Mouse (Mus musculus): Measurements from ENCODE around the gene Srms. TPM values are rescaled to one million over a fixed set of nuclear protein-coding genes. Genes with fewer than 3 reads are reported as not detected.
A peak's percentile ranks its signal among the peaks of the same experiment; 100 is the strongest.

Srms gene
- polyA plus RNA-seq, 1 experiment: 0.50 TPM

DNA sequence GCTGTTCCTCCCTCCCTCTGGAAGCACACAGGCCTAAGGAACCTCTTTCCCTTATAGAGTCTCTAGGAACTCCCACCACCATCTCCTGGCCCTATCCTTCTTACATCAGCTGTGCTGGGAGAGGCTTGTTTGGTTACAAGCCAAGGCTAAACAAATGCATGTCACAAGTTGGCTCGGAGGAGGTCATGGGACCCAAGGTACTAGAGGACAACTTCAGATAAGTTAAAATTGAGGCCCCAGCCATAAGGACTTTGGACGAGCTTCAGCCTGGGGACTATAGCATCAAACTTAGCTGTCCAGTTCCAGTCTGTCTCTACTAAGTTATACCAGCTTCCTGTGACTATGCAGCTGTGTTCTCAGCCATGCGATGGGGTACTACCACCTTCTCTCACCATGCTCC, 14.1 kb upstream of the Srms start:
- H3K4me1 ChIP-seq (ENCODE audit: control insufficient read depth, insufficient read depth, low read length): no peaks in the 10 kb centered on the region
- H3K4me3 ChIP-seq (ENCODE audit: insufficient read depth, low read length): no peak overlapping the region
- no peak for TF ChIP-seq POLR2A (IDR thresholded peaks at IDR 0.05; ENCODE audit: extremely low read depth, insufficient read depth, low read length)
- no peak for TF ChIP-seq CTCF (IDR thresholded peaks at IDR 0.05; ENCODE audit: extremely low read depth, insufficient read depth, low read length)
- no peak overlapping the region for H3K27ac ChIP-seq (ENCODE audit: insufficient read depth, low read length)

DNA sequence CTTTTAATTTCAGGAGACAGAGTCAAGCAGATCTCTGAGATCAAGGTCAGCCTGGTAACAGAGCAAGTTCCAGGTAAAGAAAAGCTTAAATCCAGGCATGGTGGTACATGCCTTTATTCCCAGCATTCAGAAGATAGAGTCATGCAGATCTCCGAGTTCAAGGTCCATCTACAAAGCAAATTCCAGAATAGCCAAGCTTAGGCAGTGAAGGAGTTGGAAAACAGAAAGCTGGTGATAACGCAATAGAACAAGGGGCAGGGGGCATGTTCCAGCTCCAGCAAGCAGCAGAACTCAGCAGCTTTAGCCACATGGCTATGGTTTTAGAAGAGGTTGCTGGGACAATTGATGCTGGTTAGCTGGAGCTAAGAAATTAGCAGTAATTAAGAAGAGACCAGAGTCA, 12.0 kb upstream of the Srms start:
- no peak overlapping the region for H3K27ac ChIP-seq (ENCODE audit: insufficient read depth, low read length)
- H3K4me1 ChIP-seq (ENCODE audit: control insufficient read depth, insufficient read depth, low read length): no peaks in the 10 kb centered on the region
- no peak overlapping the region for H3K4me3 ChIP-seq (ENCODE audit: insufficient read depth, low read length)
- TF ChIP-seq POLR2A (IDR thresholded peaks at IDR 0.05; ENCODE audit: extremely low read depth, insufficient read depth, low read length): no peak
- TF ChIP-seq CTCF (IDR thresholded peaks at IDR 0.05; ENCODE audit: extremely low read depth, insufficient read depth, low read length): no peak

DNA sequence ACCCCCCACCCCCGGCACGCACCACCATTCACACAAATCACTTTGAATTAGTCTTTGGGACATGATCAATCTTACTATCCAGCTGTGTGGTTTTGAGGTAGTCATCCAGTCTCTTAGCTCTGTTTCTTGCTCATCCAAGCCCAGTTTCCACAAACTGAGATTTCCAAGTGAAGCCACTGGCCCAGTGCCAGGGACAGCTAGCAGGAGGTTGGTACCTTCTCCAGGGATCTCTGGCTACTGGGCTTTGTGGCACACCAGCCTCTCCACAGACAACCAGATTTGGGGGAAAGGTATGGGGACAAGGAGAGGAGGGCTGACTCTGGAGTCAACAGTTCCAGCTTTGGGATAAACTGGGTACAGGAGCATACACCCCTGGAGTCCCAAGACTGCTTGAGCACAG, 7.4 kb upstream of the Srms start:
- no peaks in the 10 kb centered on the region for H3K4me1 ChIP-seq (ENCODE audit: control insufficient read depth, insufficient read depth, low read length)
- no peak overlapping the region; the same call in 1 of the 2 replicates for H3K4me3 ChIP-seq (ENCODE audit: insufficient read depth, low read length)
- TF ChIP-seq POLR2A (IDR thresholded peaks at IDR 0.05; ENCODE audit: extremely low read depth, insufficient read depth, low read length) (no peak), CTCF (IDR thresholded peaks at IDR 0.05; ENCODE audit: extremely low read depth, insufficient read depth, low read length) (no peak)
- no peak overlapping the region for H3K27ac ChIP-seq (ENCODE audit: insufficient read depth, low read length)

DNA sequence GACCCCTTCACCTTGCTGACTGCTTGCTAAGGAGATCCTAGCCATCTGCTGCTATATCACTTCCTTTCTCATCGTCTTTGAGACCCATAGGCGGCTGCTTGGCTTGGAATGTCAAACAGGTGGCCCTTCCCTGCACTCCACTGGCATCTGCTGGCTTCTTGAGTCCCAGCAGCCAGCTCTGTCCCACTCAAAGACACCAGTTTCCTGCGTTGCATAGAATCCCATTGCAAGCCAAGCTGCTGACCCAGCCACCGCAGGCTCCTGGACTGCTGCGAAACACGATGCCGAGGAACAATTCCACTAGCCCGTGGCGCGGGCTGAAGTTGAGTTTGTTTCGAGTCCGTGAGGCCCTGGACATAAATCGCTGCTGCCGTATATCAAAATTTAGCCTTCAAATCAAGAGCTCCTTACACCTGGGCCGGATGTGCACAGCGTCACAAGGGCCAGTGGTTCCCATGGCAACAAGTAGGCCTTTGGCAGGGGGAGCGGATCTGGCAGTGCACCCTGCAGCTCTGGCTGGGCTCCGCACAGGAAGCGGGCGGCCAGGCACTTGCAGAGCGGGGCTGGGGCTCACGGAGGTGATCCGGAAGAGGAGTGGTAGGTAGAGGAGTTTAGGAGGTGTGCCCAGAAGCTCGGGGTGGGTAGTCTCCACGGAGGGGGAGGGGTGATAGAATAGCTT, 6.7 kb upstream of the Srms start, which contains the start of gene Fndc11:
Gene Fndc11 (plus strand): TSS at position 476 of the 679 bp plus-strand sequence.
- TF ChIP-seq CTCF (IDR thresholded peaks at IDR 0.05; ENCODE audit: extremely low read depth, insufficient read depth, low read length) (no peak), POLR2A (IDR thresholded peaks at IDR 0.05; ENCODE audit: extremely low read depth, insufficient read depth, low read length) (no peak)
- Histone ChIP-seq H3K4me3 (ENCODE audit: insufficient read depth, low read length) (peak within 1 kb of the TSS; percentile 8; the same call in 1 of the 2 replicates), H3K4me1 (ENCODE audit: control insufficient read depth, insufficient read depth, low read length) (no peaks in the 10 kb centered on the region), H3K27ac (ENCODE audit: insufficient read depth, low read length) (peak within 1 kb of the TSS; percentile 15; the same call in 1 of the 2 replicates)

DNA sequence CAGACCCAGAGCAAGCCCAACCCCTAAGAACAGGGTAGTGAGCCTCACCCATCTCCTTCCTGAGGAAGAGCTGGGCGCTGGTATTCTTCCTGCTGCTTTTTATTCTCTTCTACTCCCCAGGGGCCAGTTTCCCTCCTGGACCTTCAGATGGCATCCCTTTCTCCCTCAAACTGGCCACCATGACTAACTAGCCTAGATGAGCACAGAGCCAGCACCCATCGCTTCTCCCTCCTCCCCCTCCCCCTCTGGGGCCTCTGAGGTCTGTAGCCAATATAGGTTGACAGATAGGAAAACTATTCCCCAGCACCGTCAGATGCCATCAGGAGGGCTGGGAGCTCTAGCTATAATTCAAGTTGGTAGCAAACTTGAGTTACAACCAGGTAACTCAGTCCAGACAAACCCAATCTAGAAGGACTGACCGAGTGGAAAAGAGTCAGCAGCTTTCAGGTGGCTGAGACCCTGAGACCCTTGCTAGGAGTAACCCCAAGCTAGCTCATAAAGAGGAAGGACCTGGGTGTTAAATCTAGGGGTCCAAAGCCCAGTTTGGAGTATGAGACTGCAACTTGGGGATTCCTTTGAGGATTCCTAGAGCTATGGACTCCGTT, 6.0 kb upstream of the Srms start:
- no peak overlapping the region for H3K4me3 ChIP-seq (ENCODE audit: insufficient read depth, low read length)
- H3K4me1 ChIP-seq (ENCODE audit: control insufficient read depth, insufficient read depth, low read length): no peaks in the 10 kb centered on the region
- TF ChIP-seq CTCF (IDR thresholded peaks at IDR 0.05; ENCODE audit: extremely low read depth, insufficient read depth, low read length): no peak
- TF ChIP-seq POLR2A (IDR thresholded peaks at IDR 0.05; ENCODE audit: extremely low read depth, insufficient read depth, low read length): no peak
- peak overlapping the region; percentile 15; the same call in 1 of the 2 replicates for H3K27ac ChIP-seq (ENCODE audit: insufficient read depth, low read length)

DNA sequence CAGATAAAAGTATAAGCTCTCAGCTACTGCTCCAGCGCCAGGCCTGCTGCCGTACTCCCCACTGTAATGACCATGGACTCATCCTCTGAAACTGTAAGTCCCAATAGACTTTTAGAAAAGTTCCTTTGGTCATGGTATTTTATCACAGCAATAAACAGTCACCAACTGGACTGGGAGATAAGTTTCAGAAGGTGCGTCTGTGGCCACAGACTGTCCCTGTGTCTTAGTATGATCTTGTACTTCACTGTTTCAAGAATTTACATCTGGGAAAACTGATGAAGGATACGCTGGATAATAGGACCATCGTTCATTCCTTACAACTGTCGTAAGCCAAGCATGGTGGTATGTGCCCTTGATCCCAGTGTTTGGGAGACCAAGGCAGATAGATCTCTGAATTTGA, 3.1 kb upstream of the Srms start:
- no peak overlapping the region for H3K4me3 ChIP-seq (ENCODE audit: insufficient read depth, low read length)
- H3K27ac ChIP-seq (ENCODE audit: insufficient read depth, low read length): no peak overlapping the region
- H3K4me1 ChIP-seq (ENCODE audit: control insufficient read depth, insufficient read depth, low read length): no peaks in the 10 kb centered on the region
- TF ChIP-seq CTCF (IDR thresholded peaks at IDR 0.05; ENCODE audit: extremely low read depth, insufficient read depth, low read length) (no peak), POLR2A (IDR thresholded peaks at IDR 0.05; ENCODE audit: extremely low read depth, insufficient read depth, low read length) (no peak)

DNA sequence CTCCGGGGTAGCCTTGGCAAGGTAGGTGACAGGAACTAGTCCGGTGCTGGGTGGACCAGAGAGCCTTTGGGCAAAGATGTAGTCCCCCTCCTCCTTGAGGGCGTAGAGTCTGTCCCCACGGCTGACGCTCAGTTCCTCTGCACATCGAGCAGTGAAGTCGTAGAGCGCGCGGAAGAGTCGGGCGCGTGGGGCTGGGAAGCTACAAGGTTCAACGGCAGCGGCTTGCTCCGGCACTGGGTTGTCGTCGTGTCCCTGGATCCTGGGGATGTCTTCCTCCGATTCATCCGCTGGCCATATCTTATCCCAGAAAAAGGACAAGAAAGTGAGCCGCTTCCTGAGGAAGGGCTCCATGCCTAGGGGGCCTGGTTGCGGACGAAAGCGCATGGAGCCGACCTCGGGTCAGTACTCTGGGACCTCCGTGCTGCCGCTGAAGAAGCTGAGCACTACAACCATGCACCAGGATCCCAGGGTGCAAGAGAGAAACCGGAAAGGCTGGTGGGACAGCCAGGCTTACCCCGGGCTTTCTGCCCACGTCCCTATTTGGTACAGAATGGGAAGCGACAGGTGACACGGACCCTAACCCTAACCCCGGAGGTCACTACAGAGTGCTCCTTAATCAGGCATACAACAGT, 480 bp downstream of the Srms start:
- Histone ChIP-seq H3K4me1 (ENCODE audit: control insufficient read depth, insufficient read depth, low read length) (no peaks in the 10 kb centered on the region), H3K27ac (ENCODE audit: insufficient read depth, low read length) (no peak overlapping the region), H3K4me3 (ENCODE audit: insufficient read depth, low read length) (peak overlapping the region; percentile 22)
- no peak for TF ChIP-seq POLR2A (IDR thresholded peaks at IDR 0.05; ENCODE audit: extremely low read depth, insufficient read depth, low read length)
- no peak for TF ChIP-seq CTCF (IDR thresholded peaks at IDR 0.05; ENCODE audit: extremely low read depth, insufficient read depth, low read length)

DNA sequence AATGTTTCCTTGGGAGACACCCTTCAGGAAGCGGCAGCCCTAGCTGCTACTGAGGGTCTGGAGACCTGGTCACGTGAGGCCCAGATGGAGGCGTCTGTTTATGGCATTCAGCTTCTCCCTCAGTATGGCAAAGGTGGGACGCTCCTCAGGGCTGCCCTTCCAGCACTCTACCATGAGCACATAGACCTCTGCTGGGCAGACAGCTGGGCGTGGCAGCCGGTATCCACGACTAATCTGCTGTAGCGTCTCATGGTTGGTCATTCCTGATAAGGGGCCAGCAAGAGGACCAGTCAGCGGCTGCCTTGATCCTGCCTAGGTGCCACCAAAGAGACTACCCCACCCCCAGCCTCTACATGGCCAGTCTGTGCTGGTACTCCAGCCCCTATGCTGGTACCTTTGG, 6.9 kb downstream of the Srms start:
- Histone ChIP-seq H3K27ac (ENCODE audit: insufficient read depth, low read length) (no peak overlapping the region), H3K4me1 (ENCODE audit: control insufficient read depth, insufficient read depth, low read length) (no peaks in the 10 kb centered on the region; the same call in 1 of the 2 replicates), H3K4me3 (ENCODE audit: insufficient read depth, low read length) (no peak overlapping the region)
- TF ChIP-seq POLR2A (IDR thresholded peaks at IDR 0.05; ENCODE audit: extremely low read depth, insufficient read depth, low read length) (no peak), CTCF (IDR thresholded peaks at IDR 0.05; ENCODE audit: extremely low read depth, insufficient read depth, low read length) (no peak)

DNA sequence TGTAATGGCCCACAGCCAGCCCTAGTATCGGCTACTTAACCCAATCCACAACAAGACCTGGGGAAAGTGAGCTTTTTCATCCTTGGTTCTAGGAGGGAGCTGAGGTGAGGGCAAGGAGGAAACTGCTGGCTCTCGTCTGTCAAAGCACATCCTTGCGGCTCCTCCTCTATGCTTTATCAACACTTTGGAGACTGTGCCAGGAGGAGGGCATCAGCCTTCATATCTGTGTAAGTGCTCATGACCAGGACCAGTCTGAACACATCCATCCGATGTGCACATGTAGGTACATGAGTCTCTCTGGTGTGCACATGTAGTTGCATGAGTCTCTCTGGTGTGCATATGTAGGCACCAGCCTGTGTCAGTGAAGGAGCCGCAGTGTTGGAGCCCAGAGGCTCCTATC, 7.3 kb downstream of the Srms start:
- Histone ChIP-seq H3K4me1 (ENCODE audit: control insufficient read depth, insufficient read depth, low read length) (no peaks in the 10 kb centered on the region; the same call in 1 of the 2 replicates), H3K27ac (ENCODE audit: insufficient read depth, low read length) (no peak overlapping the region), H3K4me3 (ENCODE audit: insufficient read depth, low read length) (no peak overlapping the region)
- no peak for TF ChIP-seq CTCF (IDR thresholded peaks at IDR 0.05; ENCODE audit: extremely low read depth, insufficient read depth, low read length)
- no peak for TF ChIP-seq POLR2A (IDR thresholded peaks at IDR 0.05; ENCODE audit: extremely low read depth, insufficient read depth, low read length)
